Mouse (Mus musculus) neural tube, embryonic 13.5 days (tissue): ENCODE results near the gene Cnnm1. TPM values are rescaled to one million over a fixed set of nuclear protein-coding genes. Genes with fewer than 3 reads are reported as not detected.

Experiments
- ATAC-seq: fragments of 200-750 bp; cut with Nextera tagmentation; 2 replicates; pipeline ENCODE4 v1.8.0; 2017; ENCODE audit warnings: low read depth, mild to moderate bottlenecking, moderate TSS enrichment, moderate library complexity
- H3K27ac ChIP-seq: fragments of 300-500 bp; sonication (generic); replicated peaks from 2 replicates; pipeline ENCODE4 v1.5.1; 2015; ENCODE audit warnings: moderate library complexity, mild to moderate bottlenecking, inconsistent platforms
- H3K27me3 ChIP-seq: fragments of 300-500 bp; sonication (generic); 2 replicates; pipeline ENCODE4 v1.6.1; 2015; ENCODE audit warnings: mild to moderate bottlenecking, inconsistent platforms
- H3K36me3 ChIP-seq: fragments of 300-500 bp; sonication (generic); 2 replicates; pipeline ENCODE4 v1.6.1; 2015; ENCODE audit warnings: mild to moderate bottlenecking, inconsistent platforms
- H3K4me1 ChIP-seq: fragments of 300-500 bp; sonication (generic); replicated peaks from 2 replicates; pipeline ENCODE4 v1.6.1; 2015; ENCODE audit warnings: inconsistent platforms
- H3K4me2 ChIP-seq: fragments of 300-500 bp; sonication (generic); 2 replicates; pipeline ENCODE4 v1.6.1; 2015; ENCODE audit warnings: inconsistent platforms, mild to moderate bottlenecking, moderate library complexity
- H3K4me3 ChIP-seq: fragments of 300-500 bp; sonication (generic); 2 replicates; pipeline ENCODE4 v1.5.1; 2015; ENCODE audit warnings: mild to moderate bottlenecking, inconsistent platforms
- H3K9ac ChIP-seq: fragments of 300-500 bp; sonication (generic); 2 replicates; pipeline ENCODE4 v1.6.1; 2015; ENCODE audit warnings: moderate library complexity, mild to moderate bottlenecking, inconsistent platforms
- H3K9me3 ChIP-seq: fragments of 300-500 bp; sonication (generic); 2 replicates; pipeline ENCODE4 v1.6.1; 2016; ENCODE audit warnings: inconsistent platforms
- WGBS: fragments of 180-500 bp; shearing (Covaris S2); methylation state at CpG from one replicate; pipeline ENCODE4 v1.1.7; 2015; 5-methylcytosine and 5-hydroxymethylcytosine counted together
- polyA plus RNA-seq: library from polyadenylated mRNA; unstranded; fragments of >200 nt; fragmentation: Nextera tagmentation; extraction: Ambion mirVana; gene quantifications from 2 replicates; pipeline ENCODE4 v1.2.1, GENCODE M21; 2015

Cnnm1 gene
- polyA plus RNA-seq, 1 experiment from 2014 or later = 1.3 TPM

DNA sequence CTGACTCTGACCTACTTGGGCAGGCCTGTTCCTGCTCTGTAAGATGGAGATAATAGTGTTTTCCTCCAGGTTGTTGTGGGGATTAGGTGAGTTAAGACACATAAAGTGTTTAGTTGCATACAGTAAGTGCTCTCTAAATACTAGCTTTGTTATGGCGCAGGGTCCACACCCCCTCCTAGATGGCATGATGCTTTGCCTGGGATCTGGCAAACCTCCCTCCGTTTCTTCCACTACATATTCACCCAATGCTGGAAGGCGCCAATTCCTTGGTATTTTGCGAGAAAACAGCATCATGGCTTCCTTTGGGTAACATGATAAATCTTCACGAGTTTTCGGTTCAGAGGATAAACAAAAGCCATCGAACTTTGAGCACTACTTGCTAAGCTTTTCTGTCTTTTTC lies 85.3 kb downstream of the Cnnm1 start:
- no peaks in the 10 kb centered on the region for H3K36me3 ChIP-seq
- peak overlapping the region; percentile 81 for H3K9ac ChIP-seq
- H3K27me3 ChIP-seq = no peaks in the 10 kb centered on the region
- H3K4me3 ChIP-seq = peak overlapping the region; percentile 72
- 88% methylated on average over 7 of the region's 7 CpGs for WGBS
- H3K9me3 ChIP-seq = no peaks in the 10 kb centered on the region
- ATAC-seq = no peak
- H3K4me1 ChIP-seq = peaks cover 45% of the 10 kb centered on the region
- no peak overlapping the region for H3K27ac ChIP-seq
- peak overlapping the region; percentile 81 for H3K4me2 ChIP-seq

DNA sequence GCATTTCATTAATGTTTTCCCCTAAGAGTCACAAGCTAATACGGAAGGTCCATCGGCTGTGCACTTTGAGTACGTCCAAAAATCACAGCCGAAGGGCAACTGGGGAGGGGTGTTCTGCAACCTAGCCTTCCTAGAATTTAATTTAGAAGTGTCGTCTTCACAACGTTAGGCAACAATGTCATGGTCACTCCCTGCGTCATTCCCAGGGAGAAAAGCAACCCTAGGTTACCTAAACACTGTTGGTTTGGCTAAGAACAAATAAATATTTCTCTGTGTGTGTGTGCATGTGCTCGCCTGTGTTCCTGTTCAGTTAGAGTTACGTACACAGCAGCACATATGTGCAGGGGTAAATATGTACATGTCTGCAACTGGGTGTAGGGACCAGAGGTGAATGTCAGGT lies 85.8 kb downstream of the Cnnm1 start:
- Histone ChIP-seq H3K9ac (no peak overlapping the region), H3K4me2 (no peak overlapping the region), H3K4me1 (peaks cover 42% of the 10 kb centered on the region), H3K27ac (no peak overlapping the region), H3K36me3 (no peaks in the 10 kb centered on the region), H3K9me3 (no peaks in the 10 kb centered on the region), H3K4me3 (no peak overlapping the region), H3K27me3 (no peaks in the 10 kb centered on the region)
- ATAC-seq = no peak
- WGBS = 91% methylated on average over 9 of the region's 9 CpGs

DNA sequence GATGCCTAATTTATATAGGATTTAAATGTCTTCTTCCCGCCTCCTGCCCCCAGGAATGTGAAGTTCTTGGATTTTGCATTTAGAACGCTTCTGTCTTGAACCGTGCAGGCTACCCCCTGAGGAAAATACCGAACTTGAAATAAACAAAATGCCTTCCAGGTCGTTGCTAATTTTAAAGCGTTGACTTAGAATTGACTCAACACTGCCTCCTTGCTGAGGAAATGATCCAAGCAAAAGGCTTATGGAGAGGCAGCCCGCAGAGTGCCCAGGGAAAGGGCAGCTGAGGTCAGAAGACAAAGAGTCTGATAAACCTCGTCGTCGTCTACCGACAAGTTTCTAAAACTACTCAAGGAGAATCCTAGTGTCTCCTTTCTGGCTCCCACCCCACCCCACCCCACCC lies 86.9 kb downstream of the Cnnm1 start:
- 14% methylated on average over 11 of the region's 11 CpGs for WGBS
- peaks cover 33% of the 10 kb centered on the region for H3K4me1 ChIP-seq
- no peak overlapping the region for H3K4me3 ChIP-seq
- H3K27me3 ChIP-seq = 0 out of 2 replicates have a peak, but pooled peaks cover 2% of the 10 kb centered on the region
- no peak overlapping the region for H3K9ac ChIP-seq
- H3K36me3 ChIP-seq = no peaks in the 10 kb centered on the region
- H3K4me2 ChIP-seq = no peak overlapping the region
- H3K9me3 ChIP-seq = no peaks in the 10 kb centered on the region
- no peak for ATAC-seq
- no peak overlapping the region for H3K27ac ChIP-seq

DNA sequence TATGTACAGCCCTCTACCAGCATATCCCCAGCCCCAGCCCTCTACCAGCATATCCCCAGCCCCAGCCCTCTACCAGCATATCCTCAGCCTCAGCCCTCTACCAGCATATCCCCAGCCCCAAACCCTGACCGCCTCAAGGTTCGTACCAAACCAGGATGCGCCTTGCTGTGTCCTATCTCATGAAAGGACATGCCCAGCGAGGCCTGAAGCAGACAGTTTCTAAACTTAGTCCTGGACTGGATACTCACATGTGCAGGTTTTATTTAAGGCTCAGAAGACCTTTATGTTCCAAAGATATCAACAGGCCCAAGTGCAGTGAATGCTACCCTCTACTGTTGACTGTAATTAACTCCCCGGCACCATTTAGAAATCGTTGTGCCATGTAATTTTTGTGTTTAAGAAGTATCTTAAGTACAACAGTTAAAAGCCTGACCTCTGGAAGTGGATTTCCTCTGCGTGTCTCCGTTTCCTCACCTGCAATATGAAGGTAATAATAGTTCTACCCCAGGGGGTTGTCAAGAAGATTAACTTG lies 87.9 kb downstream of the Cnnm1 start:
- H3K9ac ChIP-seq = no peak overlapping the region
- H3K27me3 ChIP-seq = 0 out of 2 replicates have a peak, but pooled peaks cover 2% of the 10 kb centered on the region
- H3K36me3 ChIP-seq = no peaks in the 10 kb centered on the region
- no peak overlapping the region for H3K27ac ChIP-seq
- peaks cover 23% of the 10 kb centered on the region for H3K4me1 ChIP-seq
- no peak for ATAC-seq
- H3K9me3 ChIP-seq = no peaks in the 10 kb centered on the region
- 87% methylated on average over 8 of the region's 8 CpGs for WGBS
- no peak overlapping the region for H3K4me3 ChIP-seq
- no peak overlapping the region for H3K4me2 ChIP-seq

DNA sequence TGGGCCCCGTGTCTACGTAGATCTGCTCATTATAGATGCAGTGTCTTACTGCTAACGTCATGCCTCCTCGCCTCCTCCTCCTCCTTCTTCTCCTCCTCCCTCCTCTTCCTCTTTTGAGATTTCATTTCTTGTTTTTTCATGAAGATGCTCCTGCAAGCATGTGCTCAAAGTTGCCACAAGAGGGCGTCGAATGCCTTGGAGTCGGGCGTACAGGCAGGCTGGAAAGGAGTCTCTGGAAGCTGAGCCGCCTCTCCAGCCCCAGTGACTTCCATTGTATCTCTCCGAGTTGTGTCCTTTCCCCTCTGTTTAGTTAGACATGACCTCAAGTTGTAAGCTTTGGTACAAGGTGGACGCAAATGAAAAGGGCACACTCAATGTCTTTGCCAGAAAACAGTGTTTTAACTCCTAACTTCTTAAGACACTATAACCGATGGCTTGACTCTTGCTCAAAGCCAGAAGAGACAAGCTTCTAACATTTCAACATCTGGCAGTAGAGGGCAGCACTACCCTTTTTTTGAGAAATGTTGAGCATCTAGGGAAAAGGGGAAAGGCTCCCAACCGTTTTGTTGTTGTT lies 90.0 kb downstream of the Cnnm1 start:
- no peaks in the 10 kb centered on the region for H3K36me3 ChIP-seq
- 2% methylated on average over 13 of the region's 13 CpGs for WGBS

DNA sequence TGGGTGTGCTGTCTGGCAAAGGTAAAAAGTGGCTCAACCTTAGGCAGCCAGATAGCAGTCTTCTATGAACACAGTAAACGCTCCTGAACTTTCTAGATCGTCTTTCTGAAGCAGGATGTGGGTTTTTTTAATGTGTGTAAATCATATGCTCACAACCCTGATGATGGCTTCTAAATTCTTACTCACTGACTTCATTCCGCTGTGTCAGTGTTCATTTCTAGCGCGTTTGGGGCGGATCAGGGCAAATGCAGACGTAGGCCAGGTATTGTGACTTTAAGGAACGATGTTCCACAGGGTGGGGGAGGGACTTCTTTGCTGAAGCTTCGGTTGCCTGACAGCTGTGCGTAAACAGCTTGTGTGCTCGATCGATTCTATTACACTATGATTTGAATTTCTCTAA lies 90.7 kb downstream of the Cnnm1 start:
- H3K9me3 ChIP-seq = no peaks in the 10 kb centered on the region
- H3K27ac ChIP-seq = no peak overlapping the region
- H3K36me3 ChIP-seq = no peaks in the 10 kb centered on the region
- WGBS = 29% methylated on average over 12 of the region's 12 CpGs
- H3K4me2 ChIP-seq = peak overlapping the region; percentile 6; the same call in 1 of the 2 replicates
- H3K4me1 ChIP-seq = 0 out of 2 replicates have a peak, but pooled peaks cover 3% of the 10 kb centered on the region
- 0 out of 2 replicates have a peak, but pooled peaks cover 2% of the 10 kb centered on the region for H3K27me3 ChIP-seq
- H3K4me3 ChIP-seq = no peak overlapping the region
- no peak overlapping the region for H3K9ac ChIP-seq
- ATAC-seq = no peak

More for the DNA sequence above, 90.0 kb downstream of the Cnnm1 start:
- Histone ChIP-seq H3K27me3 (0 out of 2 replicates have a peak, but pooled peaks cover 2% of the 10 kb centered on the region), H3K27ac (no peak overlapping the region), H3K9me3 (no peaks in the 10 kb centered on the region), H3K9ac (no peak overlapping the region), H3K4me2 (peak overlapping the region; percentile 54), H3K4me3 (peak overlapping the region; percentile 14; the same call in 1 of the 2 replicates), H3K4me1 (peaks cover 8% of the 10 kb centered on the region)
- ATAC-seq = peak; percentile 83

DNA sequence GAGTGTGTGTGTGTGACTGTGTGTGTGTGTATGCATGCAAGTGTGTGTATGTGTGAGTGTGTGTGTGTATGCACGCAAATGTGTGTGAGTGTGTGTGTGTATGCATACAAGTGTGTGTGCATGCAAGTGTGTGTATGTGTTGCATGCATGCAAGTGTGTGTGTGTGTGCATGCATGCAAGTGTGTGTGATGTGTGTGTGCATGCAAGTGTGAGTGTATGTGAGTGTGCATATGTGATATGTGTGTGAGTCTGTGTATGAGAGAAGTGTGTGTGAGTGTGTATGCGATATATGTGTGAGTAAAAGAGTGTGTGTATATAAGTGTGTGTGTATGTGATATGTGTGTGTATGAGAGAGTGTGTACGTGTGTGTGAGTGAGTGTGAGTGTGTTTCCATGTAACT lies 95.1 kb downstream of the Cnnm1 start:
- Histone ChIP-seq H3K36me3 (no peaks in the 10 kb centered on the region), H3K4me1 (0 out of 2 replicates have a peak, but pooled peaks cover 3% of the 10 kb centered on the region), H3K4me2 (no peak overlapping the region), H3K4me3 (no peak overlapping the region), H3K27me3 (0 out of 2 replicates have a peak, but pooled peaks cover 2% of the 10 kb centered on the region), H3K9ac (no peak overlapping the region), H3K27ac (no peak overlapping the region), H3K9me3 (no peaks in the 10 kb centered on the region)
- WGBS = 97% methylated on average over 3 of the region's 3 CpGs
- no peak for ATAC-seq

DNA sequence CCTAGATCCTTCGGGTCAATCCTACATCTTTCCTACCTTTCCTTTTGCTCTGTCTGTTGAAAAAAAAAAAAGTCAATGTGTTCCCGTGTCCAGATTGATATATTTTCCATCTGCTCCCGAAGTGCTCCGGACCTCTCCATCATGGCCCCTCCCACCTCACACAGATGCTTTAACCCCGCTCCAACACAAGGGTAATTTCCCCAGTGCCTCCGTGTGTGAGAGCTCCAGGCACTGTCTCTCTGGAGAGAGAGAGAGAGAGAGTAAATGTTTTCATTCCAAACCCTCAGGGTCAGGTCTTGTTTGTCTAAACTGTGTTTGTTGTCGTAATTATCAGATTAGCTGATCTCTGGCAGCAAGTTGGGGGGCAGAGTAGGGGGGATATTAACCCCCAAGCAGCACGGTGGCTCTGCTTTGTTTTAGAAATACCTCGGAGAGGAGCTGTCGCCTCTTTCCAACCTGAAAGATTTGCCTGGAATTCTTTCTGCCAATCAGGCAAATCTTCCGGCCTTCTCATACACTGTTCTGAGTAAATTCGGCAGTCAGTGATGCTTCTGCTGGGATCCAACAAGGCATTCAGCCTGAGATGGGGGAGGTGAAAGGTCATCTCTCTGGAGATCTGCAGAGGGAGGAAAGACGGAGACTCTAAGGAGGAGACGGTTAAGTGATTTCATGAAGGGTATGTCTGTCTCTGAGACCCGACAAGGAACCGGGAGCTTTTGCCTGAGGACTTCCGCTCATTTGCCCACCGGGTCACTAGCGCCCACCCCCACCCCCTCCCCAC lies 106.3 kb downstream of the Cnnm1 start:
- H3K4me3 ChIP-seq = peak overlapping the region; percentile 8; the same call in 1 of the 2 replicates
- 0 out of 2 replicates have a peak, but pooled peaks cover 3% of the 10 kb centered on the region for H3K27me3 ChIP-seq
- WGBS = 8% methylated on average over 19 of the region's 19 CpGs
- ATAC-seq = no peak
- no peaks in the 10 kb centered on the region for H3K36me3 ChIP-seq
- peaks cover 15% of the 10 kb centered on the region for H3K4me1 ChIP-seq
- peak overlapping the region; percentile 42 for H3K4me2 ChIP-seq
- H3K9me3 ChIP-seq = no peaks in the 10 kb centered on the region
- H3K27ac ChIP-seq = no peak overlapping the region; the same call in 1 of the 2 replicates
- H3K9ac ChIP-seq = peak overlapping the region; percentile 50

Other genes with a start within 250 kb of the Cnnm1 start
- 0.08 and 0.43 TPM in 2 replicates for gene Hpse2, start 52.1 kb upstream of the Cnnm1 start, polyA plus RNA-seq
- 83.5 and 88.0 TPM in 2 replicates for gene Got1, start 84.2 kb downstream of the Cnnm1 start, polyA plus RNA-seq
- not detected in 2 replicates for gene Nkx2-3, start 171.9 kb downstream of the Cnnm1 start, polyA plus RNA-seq
- 14.0 and 15.9 TPM in 2 replicates for gene Slc25a28, start 234.4 kb downstream of the Cnnm1 start, polyA plus RNA-seq
- gene Entpd7, start 249.2 kb downstream of the Cnnm1 start, polyA plus RNA-seq = 8.9 and 11.3 TPM in 2 replicates